Mouse (Mus musculus) neutrophil, adult 5-6 weeks (primary cell): ENCODE measurements around the gene Isx. TPM values are rescaled to one million over a fixed set of nuclear protein-coding genes. Genes with fewer than 3 reads are reported as not detected.

Experiments
- ATAC-seq: fragments of 151-379, 151-347 bp; 2 replicates; pipeline ENCODE4 v1.8.0; 2017; ENCODE audit warnings: mild to moderate bottlenecking, moderate TSS enrichment; ENCODE audit not compliant: insufficient number of reproducible peaks, poor library complexity, low FRiP score, severe bottlenecking; ENCODE audit errors: extremely low read depth
- total RNA-seq: library from RNA; stranded (forward); fragments of 200-1000 nt; gene quantifications from 2 replicates; pipeline ENCODE4 v1.2.3, GENCODE M21; 2017

Isx gene
- total RNA-seq, 1 experiment from 2014 or later, result not detected

DNA sequence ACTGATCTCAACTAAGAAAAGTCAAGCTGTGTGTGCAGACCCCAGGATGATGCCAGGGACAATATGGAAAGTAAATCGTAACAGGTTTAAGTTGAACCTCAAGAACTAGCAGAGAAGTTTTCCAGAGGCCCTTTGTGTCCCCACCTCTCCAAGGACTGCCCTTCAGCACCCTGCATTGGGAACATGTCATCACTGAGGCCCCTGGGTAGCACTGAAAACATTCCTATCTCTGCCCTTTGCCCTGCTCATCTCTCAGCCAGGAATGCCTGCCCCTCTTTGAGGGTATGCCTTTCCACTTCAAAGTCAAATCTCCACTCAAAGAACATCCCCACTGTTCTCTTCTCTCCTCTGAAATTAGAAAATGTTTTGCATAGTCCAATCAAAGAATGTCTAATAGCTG lies 23.3 kb downstream of the Isx start:
- ATAC-seq, result no peak

- no peak for ATAC-seq
These were observed 24.3 kb downstream of the Isx start for GRCm38 (mm10) chr8:74897315-74897714.

DNA sequence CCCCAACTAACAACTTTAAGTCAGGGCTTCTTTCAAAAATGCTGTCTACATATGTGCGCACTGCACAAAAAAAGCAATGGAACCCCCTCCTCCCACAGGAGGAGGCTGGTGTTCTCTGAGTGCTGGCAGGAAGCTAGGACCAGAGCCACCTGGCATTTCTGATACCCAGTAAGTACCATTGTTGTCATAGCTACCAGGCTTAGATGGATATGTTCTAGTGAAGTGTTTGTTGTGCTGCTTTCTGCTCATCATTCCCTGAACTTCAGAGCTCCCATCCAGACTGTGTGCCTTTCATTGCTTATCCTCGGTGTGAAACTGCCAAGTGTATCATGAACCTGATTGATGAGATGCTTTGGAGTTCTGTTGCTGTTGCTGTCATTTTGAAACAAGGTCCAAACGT lies 26.8 kb downstream of the Isx start:
- ATAC-seq, result no peak

DNA sequence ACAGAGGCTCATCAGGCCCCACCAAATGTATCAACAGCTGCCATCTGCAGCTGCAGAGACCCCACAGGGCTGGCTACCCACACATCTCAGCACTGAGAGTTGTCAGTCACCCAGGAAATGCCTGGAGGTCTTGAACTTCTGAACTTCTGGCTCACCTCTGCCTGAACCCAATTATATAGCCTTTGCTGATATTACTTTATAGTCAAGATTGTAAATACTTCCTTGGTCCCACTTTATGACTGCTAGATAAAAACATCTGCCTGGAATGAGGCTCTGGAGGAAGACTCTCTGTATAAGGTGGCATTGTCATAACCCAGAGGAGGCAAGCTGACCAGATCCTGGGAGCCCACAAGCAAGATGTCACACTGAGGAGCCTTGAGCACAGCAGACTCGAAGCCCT lies 28.8 kb downstream of the Isx start:
- no peak for ATAC-seq

- ATAC-seq, result no peak
These were observed 30.3 kb downstream of the Isx start for GRCm38 (mm10) chr8:74903054-74903842.

DNA sequence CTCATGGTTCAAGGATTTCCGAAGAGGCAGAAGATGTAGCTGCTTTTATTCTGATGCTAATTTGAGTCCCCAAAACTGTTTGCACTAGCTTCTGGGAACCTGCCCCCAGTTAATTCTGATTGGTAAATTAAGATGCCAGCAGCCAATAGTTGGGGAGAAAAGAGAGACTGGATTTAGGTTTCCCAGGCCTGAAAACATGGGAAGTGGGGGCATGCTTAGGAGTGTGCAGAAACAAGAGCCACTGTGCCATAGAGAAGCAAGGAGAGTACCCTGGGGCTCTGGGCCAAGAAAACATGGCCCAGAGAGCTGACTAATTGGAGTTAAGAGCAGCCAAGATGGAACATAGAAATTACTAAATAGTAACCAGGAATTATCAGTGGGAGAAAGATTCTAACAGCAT lies 33.4 kb downstream of the Isx start:
- no peak for ATAC-seq

DNA sequence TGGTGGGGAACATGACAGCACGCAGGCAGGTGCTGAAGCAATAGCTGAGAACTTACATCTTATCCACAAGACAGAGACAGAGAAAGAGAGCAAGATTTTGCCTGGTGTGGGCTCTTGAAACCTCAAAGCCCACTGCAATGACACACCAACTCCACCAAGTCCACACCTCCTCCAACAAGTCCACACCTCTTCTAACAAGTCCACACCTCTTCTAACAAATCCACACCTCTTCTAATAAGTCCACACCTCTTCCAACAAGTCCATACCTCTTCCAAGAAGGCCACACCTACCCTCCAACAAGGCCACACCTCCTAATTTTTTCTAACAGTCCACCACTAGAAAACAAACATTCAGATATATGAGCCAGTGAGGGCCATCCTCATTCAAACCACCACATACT lies 37.7 kb downstream of the Isx start:
- ATAC-seq, result no peak

DNA sequence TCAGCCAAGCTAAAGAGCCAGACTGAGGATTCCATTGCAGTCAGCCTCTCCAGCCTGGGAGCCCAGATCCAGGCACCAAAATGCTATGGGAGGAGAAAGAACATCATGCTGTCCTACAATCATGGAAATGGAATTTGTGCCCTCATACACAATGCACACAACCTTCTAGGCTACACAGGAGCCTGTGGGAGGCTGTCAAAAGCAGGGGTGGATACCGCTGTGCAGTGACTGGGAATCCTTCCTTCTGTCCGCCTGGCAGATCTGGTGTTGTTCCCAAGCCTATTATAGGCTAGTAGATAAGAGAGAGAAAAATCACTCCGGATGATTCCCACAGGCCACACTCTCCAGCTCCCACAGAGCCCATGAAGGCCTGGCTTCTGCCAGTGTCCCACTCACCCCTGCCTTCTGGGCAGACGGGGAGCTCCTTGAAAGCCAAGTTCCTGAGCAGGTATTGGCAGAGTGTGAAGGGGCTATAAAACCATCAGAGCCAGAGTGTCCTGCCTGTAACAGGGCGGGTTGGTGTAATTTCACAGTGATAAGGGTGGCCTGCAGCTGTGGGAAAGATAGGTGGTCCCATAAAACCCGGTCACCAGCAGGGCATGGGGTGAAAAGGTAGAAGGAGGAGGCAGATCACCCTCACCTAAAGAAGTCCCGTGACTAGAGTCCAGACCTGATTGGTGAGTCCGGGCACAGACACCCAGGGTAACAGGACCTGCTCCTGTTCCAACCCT lies 47.9 kb downstream of the Isx start:
- ATAC-seq, result no peak

DNA sequence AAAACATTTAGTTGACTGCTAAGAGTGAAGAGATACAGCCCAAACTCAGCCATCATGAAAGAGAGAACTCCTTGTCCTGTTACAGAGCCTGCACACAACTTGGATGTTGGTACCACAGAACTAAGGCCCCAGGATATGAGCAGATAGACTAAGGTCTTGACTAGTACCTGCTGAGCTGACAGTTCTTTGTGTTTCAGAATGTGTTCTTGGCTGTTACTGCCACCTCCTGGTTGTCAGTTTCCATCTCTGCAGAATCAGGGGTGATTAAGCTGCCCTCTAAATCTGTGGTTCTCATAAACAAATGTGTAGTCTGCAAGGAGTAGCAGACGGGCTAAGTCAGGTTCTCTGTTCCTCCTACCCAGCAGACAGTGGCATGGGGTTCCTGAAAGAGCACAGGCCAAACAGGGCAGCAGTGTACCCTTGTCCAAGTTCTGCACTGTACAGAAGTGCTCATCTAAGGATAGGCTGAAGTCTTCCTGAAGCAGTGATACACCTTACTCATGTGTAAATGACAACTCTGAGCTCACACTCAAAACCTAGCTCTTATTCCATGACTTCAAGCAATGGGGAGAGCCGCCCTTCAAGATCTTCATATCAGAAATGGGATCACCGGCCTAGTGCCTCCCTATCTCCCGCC lies 49.0 kb downstream of the Isx start:
- no peak for ATAC-seq

- ATAC-seq, result no peak
These were observed 55.0 kb downstream of the Isx start for GRCm38 (mm10) chr8:74927940-74928339.

GRCm38 (mm10) chr8:74930731-74931130 lies 57.8 kb downstream of the Isx start:
- no peak for ATAC-seq

DNA sequence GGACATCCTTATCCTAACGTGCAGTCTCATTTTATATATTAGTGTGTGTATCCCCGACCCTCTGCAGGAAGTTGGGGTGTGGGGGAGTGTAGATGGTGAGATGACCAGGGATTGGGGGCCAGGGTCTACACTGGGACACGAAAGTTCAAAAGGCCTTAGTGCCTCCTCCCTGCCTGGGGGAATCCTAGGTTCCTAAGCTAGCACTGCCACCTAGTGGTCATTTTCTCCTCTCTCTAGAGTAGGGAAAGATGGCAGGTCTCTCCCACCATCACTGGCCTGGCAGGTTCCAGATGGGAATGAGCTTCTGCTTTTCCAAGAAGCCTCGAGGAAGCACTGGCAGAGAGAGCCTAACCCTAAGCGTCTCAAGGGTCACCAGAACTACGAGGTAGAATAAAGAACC lies 62.3 kb downstream of the Isx start:
- ATAC-seq, result no peak

GRCm38 (mm10) chr8:74936656-74937055 lies 63.7 kb downstream of the Isx start:
- ATAC-seq, result no peak

- no peak for ATAC-seq
These were observed 69.1 kb downstream of the Isx start for GRCm38 (mm10) chr8:74942056-74942455.

Other genes starting within 250 kb of the Isx start
- gene Hmgxb4, start 120.2 kb downstream of the Isx start, total RNA-seq, result 41.5 and 60.6 TPM in 2 replicates
- gene Tom1, start 160.5 kb downstream of the Isx start, total RNA-seq, result 10.3 and 11.6 TPM in 2 replicates
- gene Hmox1, start 220.4 kb downstream of the Isx start, total RNA-seq, result 33.3 and 40.8 TPM in 2 replicates
- gene Mcm5, start 236.4 kb downstream of the Isx start, total RNA-seq, result 22.2 and 26.5 TPM in 2 replicates